Mouse (Mus musculus) R1 (cell line): ENCODE data around the gene Gm4553.
"Not testable (repeated sequence)": the region's sequence is repeated elsewhere in the genome, so short reads cannot be mapped to it uniquely, and the experiment has no call there.

ENCODE experiments used
- DNase-seq: peaks from one replicate; pipeline ENCODE4 v3.0.0-alpha.2; 2018; ENCODE audit warnings: low read depth, low spot score

Gm4553 gene

GRCm38 (mm10) chr7:142135934-142136333 lies 29.6 kb downstream of the Gm4553 start, which contains the start of gene Gm39115:
TSS of gene Gm39115 (minus strand) at chr7:142136034.
- not testable (repeated sequence) for DNase-seq

- DNase-seq = no peak
Measured at GRCm38 (mm10) chr7:142134206-142134995, 31.1 kb downstream of the Gm4553 start.

DNA sequence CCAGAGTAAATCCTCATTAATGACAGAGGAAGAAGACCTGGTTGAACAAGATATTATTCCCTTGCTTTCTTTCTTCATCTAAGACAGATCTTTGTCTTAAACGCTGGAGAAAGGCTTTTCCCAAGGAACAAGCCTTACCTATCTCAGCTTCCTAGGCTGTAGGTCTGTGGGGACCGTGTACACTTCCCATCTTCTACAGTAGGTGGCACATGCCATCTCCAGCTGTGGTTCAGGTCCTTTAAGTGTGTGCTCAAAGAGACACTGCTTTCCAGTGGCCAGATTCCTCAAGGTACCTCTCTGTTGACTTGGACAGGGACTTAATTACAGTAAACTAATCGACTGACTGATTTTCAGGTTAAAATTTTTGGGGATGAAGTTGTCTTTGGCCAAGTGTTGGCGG lies 36.7 kb downstream of the Gm4553 start:
- DNase-seq = no peak

DNA sequence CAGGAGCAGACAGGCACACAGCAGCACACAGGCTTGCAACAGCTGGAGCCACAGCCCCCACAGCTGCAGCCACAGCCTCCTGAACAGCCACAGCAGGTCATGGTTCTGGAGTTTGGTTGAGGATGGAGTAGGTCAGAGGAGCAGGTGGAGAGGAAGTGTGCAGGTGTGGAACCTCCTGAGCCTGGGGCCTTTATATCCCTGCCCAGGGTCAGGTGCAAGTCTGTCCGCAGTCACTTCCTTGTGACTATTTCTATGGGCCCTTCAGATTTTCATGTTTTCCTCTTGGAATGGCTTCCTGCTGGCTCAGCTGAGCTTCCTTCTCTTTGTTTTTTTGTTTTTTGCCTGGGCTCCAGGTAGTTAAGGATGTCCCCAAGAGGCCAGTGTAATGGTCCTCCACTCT lies 44.9 kb downstream of the Gm4553 start, which contains the start of gene Gm45618:
Gm45618 (minus strand) TSS at position 101 of the 400 bp plus-strand sequence.
- not testable (repeated sequence) for DNase-seq

DNA sequence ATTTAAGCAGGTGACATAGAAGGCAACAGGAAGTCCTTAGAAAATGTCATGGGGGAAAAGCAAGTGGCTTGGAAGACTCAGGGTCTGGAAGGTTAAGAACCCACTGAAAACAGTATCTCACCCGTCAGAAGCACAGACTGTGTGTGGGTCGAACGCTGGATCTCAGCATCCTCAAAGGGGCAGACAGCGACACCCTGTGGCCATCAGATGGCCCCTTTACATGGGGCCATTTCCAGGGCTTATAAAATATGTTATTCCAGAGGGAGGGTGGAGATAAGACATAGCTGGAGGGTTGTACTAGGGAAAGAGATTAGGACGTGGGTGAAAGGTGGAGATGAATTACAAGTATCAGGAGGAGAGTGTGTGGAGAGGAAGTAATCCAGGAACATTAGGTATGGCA lies 45.9 kb downstream of the Gm4553 start:
- DNase-seq = peak; percentile 41
